Mouse (Mus musculus) right cerebral cortex, postnatal 4 days (tissue): ENCODE results near the gene Iqub.

ENCODE experiments used
- DNase-seq: peaks from one replicate; pipeline ENCODE4 v3.0.0-alpha.2; 2022

Iqub gene

GRCm38 (mm10) chr6:24514552-24515284 is at the start of gene Iqub:
Gene Iqub, minus strand, starts transcription at chr6:24515067.
- DNase-seq, result peak; percentile 71

- DNase-seq, result no peak
Measured at GRCm38 (mm10) chr6:24564081-24564480, 49.2 kb upstream of the Iqub start.

GRCm38 (mm10) chr6:24555488-24555887 is 40.6 kb upstream of the Iqub start:
- DNase-seq, result no peak

- no peak for DNase-seq
Measured at GRCm38 (mm10) chr6:24554427-24555086, 39.7 kb upstream of the Iqub start.

- no peak for DNase-seq
Measured at GRCm38 (mm10) chr6:24552046-24552445, 37.2 kb upstream of the Iqub start.

GRCm38 (mm10) chr6:24549801-24550200 is 34.9 kb upstream of the Iqub start:
- no peak for DNase-seq

- DNase-seq, result no peak
Measured at GRCm38 (mm10) chr6:24546716-24547420, 32.0 kb upstream of the Iqub start.

- DNase-seq, result no peak
Measured at GRCm38 (mm10) chr6:24543119-24543591, 28.3 kb upstream of the Iqub start.

- DNase-seq, result no peak
Measured at GRCm38 (mm10) chr6:24542393-24542792, 27.5 kb upstream of the Iqub start.

- no peak for DNase-seq
Measured at GRCm38 (mm10) chr6:24540106-24540505, 25.2 kb upstream of the Iqub start.

GRCm38 (mm10) chr6:24538435-24538834 is 23.6 kb upstream of the Iqub start:
- DNase-seq, result no peak

GRCm38 (mm10) chr6:24532804-24533203 is 17.9 kb upstream of the Iqub start:
- DNase-seq, result no peak

- DNase-seq, result no peak
Measured at GRCm38 (mm10) chr6:24530711-24531420, 16.0 kb upstream of the Iqub start.

- peak; percentile 21 for DNase-seq
Measured at GRCm38 (mm10) chr6:24530166-24530565, 15.3 kb upstream of the Iqub start.

GRCm38 (mm10) chr6:24528064-24528243 is 13.1 kb upstream of the Iqub start, which contains the start of gene Asb15:
Gene Asb15, plus strand, starts transcription at chr6:24528144.
- no peak for DNase-seq

GRCm38 (mm10) chr6:24527155-24528063 is 12.5 kb upstream of the Iqub start, which contains the start of gene Ndufa5:
Gene Ndufa5, minus strand, starts transcription at chr6:24528013.
- DNase-seq, result peak; percentile 87

- no peak for DNase-seq
Measured at GRCm38 (mm10) chr6:24525705-24526104, 10.8 kb upstream of the Iqub start.

GRCm38 (mm10) chr6:24516197-24516596 is 1.3 kb upstream of the Iqub start:
- no peak for DNase-seq

GRCm38 (mm10) chr6:24504141-24504540 is 10.7 kb downstream of the Iqub start:
- no peak for DNase-seq

- no peak for DNase-seq
Measured at GRCm38 (mm10) chr6:24490341-24490740, 24.5 kb downstream of the Iqub start.

GRCm38 (mm10) chr6:24486530-24486929 is 28.3 kb downstream of the Iqub start:
- no peak for DNase-seq

- DNase-seq, result no peak
Measured at GRCm38 (mm10) chr6:24470571-24471132, 44.2 kb downstream of the Iqub start.
